Mouse (Mus musculus): ENCODE data around the gene Chic2.

The Chic2 gene

GRCm38 (mm10) chr5:75067125-75067756 lies 22.7 kb upstream of the Chic2 start:
- DNase-seq (ENCODE audit: low spot score in 2 of 2) = no peak

- DNase-seq (ENCODE audit: low spot score in 2 of 2) = no peak
Measured at GRCm38 (mm10) chr5:75066715-75067114, 22.1 kb upstream of the Chic2 start.

GRCm38 (mm10) chr5:75063177-75063576 lies 18.6 kb upstream of the Chic2 start:
- DNase-seq (ENCODE audit: low spot score in 2 of 2) = no peak

- DNase-seq (ENCODE audit: low spot score in 2 of 2) = no peak
Measured at GRCm38 (mm10) chr5:75051109-75051508, 6.5 kb upstream of the Chic2 start.

GRCm38 (mm10) chr5:75046681-75047321 lies 2.2 kb upstream of the Chic2 start:
- peak; percentile 50 to 73 for DNase-seq (ENCODE audit: low spot score in 2 of 2)

GRCm38 (mm10) chr5:75045371-75045770 lies 797 bp upstream of the Chic2 start:
- DNase-seq (ENCODE audit: low spot score in 2 of 2) = no peak

GRCm38 (mm10) chr5:75043621-75044301 lies 813 bp downstream of the Chic2 start:
- DNase-seq (ENCODE audit: low spot score in 2 of 2) = peak in 1 of 2 experiments; percentile 22

GRCm38 (mm10) chr5:75043011-75043445 lies 1.5 kb downstream of the Chic2 start:
- no peak for DNase-seq (ENCODE audit: low spot score in 2 of 2)

- DNase-seq (ENCODE audit: low spot score in 2 of 2) = no peak
Measured at GRCm38 (mm10) chr5:75039307-75039706, 5.3 kb downstream of the Chic2 start.

GRCm38 (mm10) chr5:75035475-75035874 lies 9.1 kb downstream of the Chic2 start:
- no peak for DNase-seq (ENCODE audit: low spot score in 2 of 2)

- DNase-seq (ENCODE audit: low spot score in 2 of 2) = no peak
Measured at GRCm38 (mm10) chr5:75014768-75015167, 29.8 kb downstream of the Chic2 start.

- no peak for DNase-seq (ENCODE audit: low spot score in 2 of 2)
Measured at GRCm38 (mm10) chr5:75012771-75013421, 31.7 kb downstream of the Chic2 start.

- no peak for DNase-seq (ENCODE audit: low spot score in 2 of 2)
Measured at GRCm38 (mm10) chr5:75011985-75012738, 32.4 kb downstream of the Chic2 start.

- DNase-seq (ENCODE audit: low spot score in 2 of 2) = no peak
Measured at GRCm38 (mm10) chr5:75004755-75005154, 39.8 kb downstream of the Chic2 start.

GRCm38 (mm10) chr5:75002109-75002508 lies 42.5 kb downstream of the Chic2 start:
- DNase-seq (ENCODE audit: low spot score in 2 of 2) = no peak

GRCm38 (mm10) chr5:74998716-74999512 lies 45.7 kb downstream of the Chic2 start:
- no peak for DNase-seq (ENCODE audit: low spot score in 2 of 2)

- DNase-seq (ENCODE audit: low spot score in 2 of 2) = no peak
Measured at GRCm38 (mm10) chr5:74994947-74995346, 49.6 kb downstream of the Chic2 start.

GRCm38 (mm10) chr5:74984101-74984500 lies 60.5 kb downstream of the Chic2 start:
- no peak for DNase-seq (ENCODE audit: low spot score in 2 of 2)

GRCm38 (mm10) chr5:74980574-74980973 lies 64.0 kb downstream of the Chic2 start:
- DNase-seq (ENCODE audit: low spot score in 2 of 2) = no peak

- no peak for DNase-seq (ENCODE audit: low spot score in 2 of 2)
Measured at GRCm38 (mm10) chr5:74980154-74980553, 64.4 kb downstream of the Chic2 start.

GRCm38 (mm10) chr5:74979586-74979985 lies 65.0 kb downstream of the Chic2 start:
- no peak for DNase-seq (ENCODE audit: low spot score in 2 of 2)

Data from heart, adult 9 months (tissue).